Mouse (Mus musculus) liver, adult 2 months (tissue): ENCODE data around the gene Sohlh1. TPM values are rescaled to one million over a fixed set of nuclear protein-coding genes. Genes with fewer than 3 reads are reported as not detected.

Experiments
- DNase-seq: peaks from one replicate; pipeline ENCODE4 v3.0.0-alpha.2; 2011; ENCODE audit warnings: low read depth, low spot score; ENCODE audit errors: extremely low read depth
- H3K27ac ChIP-seq: fragments of 200-500 bp; replicated peaks from 2 replicates; pipeline ENCODE4 v1.5.1; 2012; ENCODE audit warnings: low read depth, mild to moderate bottlenecking, control low read depth, inconsistent platforms, low read length; ENCODE audit not compliant: insufficient read depth
- H3K27me3 ChIP-seq: fragments of 200-500 bp; 2 replicates; pipeline ENCODE4 v1.6.1; 2012; ENCODE audit warnings: mild to moderate bottlenecking, moderate library complexity, low read length, inconsistent platforms; ENCODE audit not compliant: control insufficient read depth, insufficient read depth
- H3K36me3 ChIP-seq: fragments of 200-500 bp; 2 replicates; pipeline ENCODE4 v1.6.1; 2012; ENCODE audit warnings: low read length, inconsistent platforms; ENCODE audit not compliant: control insufficient read depth, insufficient read depth
- H3K4me1 ChIP-seq: fragments of 200-500 bp; 2 replicates; pipeline ENCODE4 v1.6.1; 2011; ENCODE audit warnings: low read length; ENCODE audit not compliant: control insufficient read depth, insufficient read depth
- H3K4me3 ChIP-seq: fragments of 200-500 bp; 2 replicates; pipeline ENCODE4 v1.5.1; 2011; ENCODE audit warnings: low read depth, mild to moderate bottlenecking, control low read depth, low read length, moderate library complexity; ENCODE audit not compliant: insufficient read depth
- H3K79me2 ChIP-seq: fragments of 200-500 bp; 2 replicates; pipeline ENCODE4 v1.6.1; 2012; ENCODE audit warnings: inconsistent platforms, mild to moderate bottlenecking, low read length, moderate library complexity; ENCODE audit not compliant: control insufficient read depth, insufficient read depth
- H3K9ac ChIP-seq: fragments of 200-500 bp; 2 replicates; pipeline ENCODE4 v1.6.1; 2012; ENCODE audit warnings: low read depth, mild to moderate bottlenecking, control low read depth, inconsistent platforms, low read length
- CTCF ChIP-seq: fragments of 200-500 bp; IDR thresholded peaks from 2 replicates; pipeline ENCODE4 v1.5.1; 2011; ENCODE audit warnings: low read depth, low read length, control low read depth
- POLR2A ChIP-seq: fragments of 200-500 bp; IDR thresholded peaks from 2 replicates; pipeline ENCODE4 v1.6.1; 2011; ENCODE audit warnings: low read length, control low read depth; ENCODE audit not compliant: insufficient read depth; ENCODE audit errors: extremely low read depth
- WGBS: fragments of 180-500 bp; shearing (Covaris S2); methylation state at CpG from one replicate; pipeline ENCODE4 v1.1.7; 2018; 5-methylcytosine and 5-hydroxymethylcytosine counted together
- polyA plus RNA-seq: library from polyadenylated mRNA; depleted of rRNA; stranded (reverse); fragments of >200 nt; gene quantifications from 2 replicates; pipeline ENCODE4 v1.2.3, GENCODE M21; 2012
- total RNA-seq: library from RNA; depleted of rRNA; stranded (reverse); fragments of >200 nt; gene quantifications from 2 replicates; pipeline ENCODE4 v1.2.3, GENCODE M21; 2014

Sohlh1 gene
- total and polyA plus RNA-seq, 2 experiments = not detected

DNA sequence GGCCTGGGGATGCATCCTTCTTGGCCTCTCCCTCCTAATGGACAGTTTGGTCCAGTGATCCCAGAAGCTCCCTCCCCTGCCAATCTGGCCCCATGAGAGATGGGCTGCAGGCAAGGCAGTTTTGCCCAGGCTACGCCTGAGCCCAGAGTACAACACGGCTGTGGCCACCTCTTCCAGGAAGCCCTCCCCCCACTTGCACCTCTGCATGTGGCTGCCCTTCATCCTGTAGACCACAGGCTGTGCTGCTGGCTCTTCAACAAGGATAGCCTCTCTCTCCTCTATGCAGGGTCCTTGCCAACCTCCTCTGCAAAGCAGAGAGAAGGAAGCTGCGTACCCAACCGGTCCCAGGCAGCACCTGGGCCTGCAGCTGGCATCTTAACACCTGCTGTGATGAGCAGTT lies 32.0 kb upstream of the Sohlh1 start:
- Histone ChIP-seq H3K27me3 (peaks cover 5% of the 10 kb centered on the region; the same call in 1 of the 2 replicates), H3K4me1 (no peaks in the 10 kb centered on the region), H3K79me2 (no peaks in the 10 kb centered on the region), H3K9ac (no peak overlapping the region), H3K27ac (no peak overlapping the region), H3K36me3 (no peaks in the 10 kb centered on the region), H3K4me3 (no peak overlapping the region)
- TF ChIP-seq POLR2A (no peak), CTCF (no peak)
- no peak for DNase-seq
- 68% methylated on average over 4 of the region's 4 CpGs for WGBS

DNA sequence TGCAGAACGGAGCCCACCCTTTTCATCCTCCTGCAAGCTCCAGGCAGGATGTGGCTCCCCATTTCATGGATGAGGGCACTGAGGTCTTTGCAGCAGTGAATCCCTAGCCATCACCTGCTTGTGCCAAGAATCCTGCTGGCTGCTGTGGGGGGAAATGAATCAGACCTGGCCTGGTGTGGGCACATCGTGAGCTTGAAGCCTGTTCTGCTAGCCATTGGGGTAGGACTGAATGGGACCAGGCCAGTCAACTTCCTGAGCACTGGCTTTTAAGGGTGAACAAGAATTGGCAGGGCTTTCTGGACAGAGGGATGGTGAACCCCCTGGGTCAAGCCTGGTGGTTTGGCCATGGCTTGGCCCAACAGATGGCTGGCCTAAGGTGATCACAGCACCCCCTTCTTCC lies 31.5 kb upstream of the Sohlh1 start:
- Histone ChIP-seq H3K27me3 (peaks cover 5% of the 10 kb centered on the region; the same call in 1 of the 2 replicates), H3K79me2 (no peaks in the 10 kb centered on the region), H3K36me3 (no peaks in the 10 kb centered on the region), H3K27ac (no peak overlapping the region), H3K9ac (no peak overlapping the region), H3K4me1 (no peaks in the 10 kb centered on the region), H3K4me3 (no peak overlapping the region)
- TF ChIP-seq CTCF (no peak), POLR2A (no peak)
- DNase-seq = no peak
- WGBS = 70% methylated on average over 2 of the region's 2 CpGs

DNA sequence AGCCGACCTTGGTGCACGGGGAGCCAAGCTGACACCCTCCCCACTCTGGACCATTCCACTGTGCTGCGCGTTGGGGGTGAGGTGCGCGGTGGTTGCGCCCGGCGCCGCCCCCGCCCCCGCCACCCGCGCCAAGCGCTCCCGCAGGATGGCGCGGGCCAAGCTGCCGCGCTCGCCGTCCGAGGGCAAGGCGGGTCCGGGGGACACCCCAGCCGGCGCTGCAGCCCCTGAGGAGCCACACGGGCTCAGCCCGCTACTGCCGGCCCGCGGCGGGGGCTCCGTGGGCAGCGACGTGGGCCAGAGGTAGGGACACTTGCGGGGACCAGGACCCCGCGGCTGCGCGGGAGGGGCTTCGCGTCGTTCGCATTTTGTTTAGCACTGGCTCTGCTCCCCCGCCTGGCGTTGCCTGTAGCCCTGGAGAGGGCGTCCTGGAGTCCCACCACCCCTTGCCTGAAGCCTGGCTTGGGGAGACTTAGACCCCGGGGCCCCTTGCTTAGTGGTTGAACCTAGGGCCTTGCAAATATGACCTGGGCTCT lies 30.8 kb upstream of the Sohlh1 start:
- Histone ChIP-seq H3K4me3 (no peak overlapping the region), H3K9ac (no peak overlapping the region), H3K27me3 (peaks cover 5% of the 10 kb centered on the region; the same call in 1 of the 2 replicates), H3K79me2 (no peaks in the 10 kb centered on the region), H3K4me1 (no peaks in the 10 kb centered on the region), H3K36me3 (no peaks in the 10 kb centered on the region), H3K27ac (no peak overlapping the region)
- no peak for TF ChIP-seq CTCF
- no peak for TF ChIP-seq POLR2A
- no peak for DNase-seq
- 5% methylated on average over 45 of the region's 49 CpGs for WGBS

DNA sequence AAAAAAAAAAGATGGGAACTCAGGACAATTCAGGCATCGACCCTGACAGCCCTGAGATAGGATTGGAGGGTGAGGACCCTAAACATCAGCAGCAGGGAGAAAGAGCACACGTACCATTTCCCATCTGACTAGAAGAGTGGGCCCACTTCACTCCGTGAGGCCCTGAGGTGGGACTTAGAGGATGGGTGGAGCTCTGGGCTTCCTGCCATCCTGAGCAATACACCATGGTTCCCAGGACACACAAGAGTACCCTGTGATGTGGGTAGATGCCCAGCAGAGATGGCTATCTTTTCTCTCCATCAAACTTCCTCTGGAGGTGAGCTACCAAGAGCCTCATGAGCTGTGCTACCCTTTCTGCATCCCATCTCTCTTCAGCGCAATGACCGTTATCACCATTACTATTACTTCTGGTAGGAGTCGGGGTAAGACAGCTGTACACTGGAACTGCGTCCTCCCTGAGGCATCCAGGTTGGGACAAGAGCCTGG lies 30.2 kb upstream of the Sohlh1 start:
- no peak overlapping the region for H3K4me3 ChIP-seq
- H3K79me2 ChIP-seq = no peaks in the 10 kb centered on the region
- whole genome bisulfite sequencing = 27% methylated on average over 7 of the region's 7 CpGs
- no peaks in the 10 kb centered on the region for H3K4me1 ChIP-seq
- no peaks in the 10 kb centered on the region for H3K36me3 ChIP-seq
- no peak for TF ChIP-seq CTCF
- no peak for TF ChIP-seq POLR2A
- peaks cover 5% of the 10 kb centered on the region; the same call in 1 of the 2 replicates for H3K27me3 ChIP-seq
- DNase-seq = no peak
- no peak overlapping the region for H3K9ac ChIP-seq
- no peak overlapping the region for H3K27ac ChIP-seq

DNA sequence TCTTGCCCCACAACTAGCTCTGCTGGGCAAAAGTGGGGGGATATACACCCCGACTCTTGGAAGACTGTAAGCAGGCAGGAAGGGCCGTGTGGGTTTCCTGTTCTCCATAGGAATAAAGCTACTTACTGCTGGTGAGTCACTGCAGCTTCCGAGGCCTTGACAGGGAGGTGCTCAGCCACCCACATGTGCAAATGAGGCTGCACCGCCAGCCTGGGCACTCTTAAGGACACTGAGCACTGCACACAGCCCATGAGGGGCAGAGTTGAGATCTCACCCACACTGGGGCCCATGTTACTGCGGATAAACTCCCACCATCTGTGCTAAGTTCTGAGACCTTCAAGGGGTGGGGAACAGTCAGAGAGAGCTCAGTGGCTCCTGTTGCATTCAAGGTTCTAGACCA lies 19.6 kb upstream of the Sohlh1 start:
- TF ChIP-seq CTCF = no peak
- TF ChIP-seq POLR2A = no peak
- Histone ChIP-seq H3K4me3 (no peak overlapping the region), H3K36me3 (no peaks in the 10 kb centered on the region), H3K79me2 (no peaks in the 10 kb centered on the region), H3K27ac (no peak overlapping the region), H3K4me1 (no peaks in the 10 kb centered on the region), H3K27me3 (peaks cover 9% of the 10 kb centered on the region; the same call in 1 of the 2 replicates), H3K9ac (no peak overlapping the region)
- WGBS = 52% methylated on average over 5 of the region's 5 CpGs
- no peak for DNase-seq

DNA sequence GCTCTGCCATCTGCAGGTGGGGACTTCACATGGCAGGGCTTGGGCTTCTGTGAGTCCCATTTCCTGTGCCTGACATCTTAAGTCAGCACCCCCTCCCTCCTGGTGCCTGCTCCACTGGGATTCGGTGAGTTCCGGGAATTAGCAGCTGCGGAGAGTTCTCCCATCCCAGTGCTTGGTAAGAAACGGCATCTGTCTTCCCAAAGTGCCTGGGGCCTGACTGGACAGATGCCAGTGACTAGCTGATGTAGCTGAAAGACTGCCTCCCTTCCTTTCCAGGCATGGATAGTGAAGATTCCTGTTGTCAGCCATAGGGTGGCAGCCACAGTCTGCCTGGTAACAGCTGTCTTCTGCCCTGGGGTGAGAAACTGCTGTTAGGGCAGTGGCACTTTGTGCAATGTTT lies 18.4 kb upstream of the Sohlh1 start:
- H3K4me3 ChIP-seq = no peak overlapping the region
- 33% methylated on average over 4 of the region's 4 CpGs for WGBS
- no peaks in the 10 kb centered on the region for H3K36me3 ChIP-seq
- no peaks in the 10 kb centered on the region for H3K4me1 ChIP-seq
- TF ChIP-seq CTCF (no peak), POLR2A (no peak)
- no peak overlapping the region for H3K9ac ChIP-seq
- H3K27me3 ChIP-seq = peaks cover 9% of the 10 kb centered on the region; the same call in 1 of the 2 replicates
- H3K27ac ChIP-seq = no peak overlapping the region
- no peaks in the 10 kb centered on the region for H3K79me2 ChIP-seq
- no peak for DNase-seq
